Mouse (Mus musculus): ENCODE results near the gene Plpp7.

- TF ChIP-seq GATA1 (IDR thresholded peaks at IDR 0.05; ENCODE audit: borderline replicate concordance, low read length) (no peak), FLI1 (IDR thresholded peaks at IDR 0.05; ENCODE audit: low read length) (no peak)
Measured at GRCm38 (mm10) chr2:32059613-32060012, 35.7 kb upstream of the Plpp7 start.

Measured in megakaryocyte, embryonic 14.5 days (primary cell).